Mouse (Mus musculus): ENCODE data around the gene Tex2. TPM values are rescaled to one million over a fixed set of nuclear protein-coding genes. Genes with fewer than 3 reads are reported as not detected.
"Not testable (repeated sequence)": the region's sequence is repeated elsewhere in the genome, so short reads cannot be mapped to it uniquely, and the experiment has no call there.

Tex2 gene
- polyA plus RNA-seq, 2 experiments = 8.7 to 10.8 TPM

DNA sequence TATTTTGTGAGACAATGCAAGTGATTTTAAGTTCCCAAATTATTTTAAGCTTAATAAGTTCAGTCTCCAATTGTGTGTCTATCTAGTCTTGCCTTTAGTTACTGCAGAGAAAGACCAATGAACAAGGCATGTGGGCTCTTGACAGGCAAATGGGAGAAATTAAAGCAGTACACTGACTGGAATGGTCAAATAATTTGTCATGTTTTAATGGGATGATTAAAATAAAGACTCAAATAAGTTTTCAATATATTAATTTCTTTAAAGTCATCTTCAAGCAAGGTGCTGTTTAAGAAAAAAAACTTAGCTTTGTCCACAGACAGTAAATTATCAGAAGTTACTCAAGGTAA, 111.1 kb downstream of the Tex2 start:
- ATAC-seq (ENCODE audit: low FRiP score, low read depth) (no peak), DNase-seq (ENCODE audit: low spot score) (no peak)
- H3K4me2 ChIP-seq (replicated peaks; ENCODE audit: low read depth, low read length, severe bottlenecking) = peak overlapping the region; percentile 67
- no peak for TF ChIP-seq POLR2A (IDR thresholded peaks at IDR 0.05; ENCODE audit: borderline replicate concordance, extremely low read depth, insufficient read depth, insufficient read length)
- no peaks in the 10 kb centered on the region for H3K36me3 ChIP-seq (ENCODE audit: control insufficient read depth, insufficient read depth, low read length)
- H3K9ac ChIP-seq (ENCODE audit: low read depth, low read length, severe bottlenecking) = 0 out of 2 replicates have a peak overlapping the region, but pooled peaks have one; percentile 99
- H3K4me1 ChIP-seq (ENCODE audit: control insufficient read depth, insufficient read depth, low read length) = peaks cover 4% of the 10 kb centered on the region; the same call in 1 of the 2 replicates
- H3K4me3 ChIP-seq (replicated peaks; ENCODE audit: low read length) = peak overlapping the region; percentile 77; the same call in 1 of the 2 replicates
- H3K9me3 ChIP-seq (ENCODE audit: control insufficient read depth, low read length) = no peaks in the 10 kb centered on the region
- H3K27ac ChIP-seq (replicated peaks; ENCODE audit: low read depth, low read length) = peak overlapping the region; percentile 99
- H3K27me3 ChIP-seq (ENCODE audit: control insufficient read depth, insufficient read depth, low read length) = no peaks in the 10 kb centered on the region

DNA sequence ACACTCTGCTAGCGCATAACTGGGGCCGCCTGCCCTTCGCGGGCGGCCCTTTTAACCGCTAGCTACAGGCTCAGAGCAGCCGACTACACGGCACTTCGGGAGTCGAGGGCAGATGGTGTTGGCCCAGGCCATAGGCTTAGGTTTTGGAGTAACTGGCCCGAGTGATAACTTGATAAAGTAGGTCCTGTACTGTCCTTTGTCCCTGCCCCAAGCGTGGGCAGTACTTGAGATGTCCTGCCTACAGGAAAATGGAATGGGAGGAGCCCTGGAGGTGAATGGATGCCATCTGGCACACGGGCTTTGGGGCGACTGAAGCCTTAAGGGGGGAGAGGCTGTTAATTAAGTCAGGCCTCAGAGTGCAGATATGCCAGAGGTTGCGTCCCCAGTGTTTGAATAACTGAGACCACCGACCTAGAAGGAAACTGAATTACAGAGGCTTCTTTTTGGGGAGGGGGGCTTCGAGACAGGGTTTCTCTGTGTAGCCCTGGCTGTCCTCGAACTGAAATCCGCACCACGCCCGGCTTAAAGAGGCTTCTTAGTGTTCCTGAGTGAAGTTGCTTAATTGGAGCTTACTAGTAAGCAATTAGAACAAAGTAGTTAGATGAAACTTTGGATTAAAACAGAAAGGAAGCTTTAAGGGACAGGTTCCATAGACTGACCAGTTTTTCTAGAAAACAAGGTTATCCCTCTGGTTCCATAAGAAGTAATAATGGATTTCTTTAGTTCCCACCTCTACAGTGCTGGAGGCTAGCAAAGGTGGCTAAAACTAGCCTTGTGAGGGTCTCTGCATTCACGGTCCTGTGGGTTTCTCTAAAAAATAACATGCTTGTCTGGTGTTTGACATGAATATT, 111.7 kb downstream of the Tex2 start:
- peak overlapping the region; percentile 99 for H3K27ac ChIP-seq (replicated peaks; ENCODE audit: low read depth, low read length)
- no peaks in the 10 kb centered on the region for H3K36me3 ChIP-seq (ENCODE audit: control insufficient read depth, insufficient read depth, low read length)
- H3K4me3 ChIP-seq (replicated peaks; ENCODE audit: low read length) = peak overlapping the region; percentile 77
- H3K9me3 ChIP-seq (ENCODE audit: control insufficient read depth, low read length) = no peaks in the 10 kb centered on the region
- DNase-seq (ENCODE audit: low spot score) (peak; percentile 65), ATAC-seq (ENCODE audit: low FRiP score, low read depth) (peak; percentile 36)
- peak overlapping the region; percentile 67 for H3K4me2 ChIP-seq (replicated peaks; ENCODE audit: low read depth, low read length, severe bottlenecking)
- peak overlapping the region; percentile 99 for H3K9ac ChIP-seq (ENCODE audit: low read depth, low read length, severe bottlenecking)
- no peaks in the 10 kb centered on the region for H3K27me3 ChIP-seq (ENCODE audit: control insufficient read depth, insufficient read depth, low read length)
- peaks cover 4% of the 10 kb centered on the region; the same call in 1 of the 2 replicates for H3K4me1 ChIP-seq (ENCODE audit: control insufficient read depth, insufficient read depth, low read length)
- 2% methylated on average over 22 of the region's 22 CpGs for WGBS
- TF ChIP-seq POLR2A (IDR thresholded peaks at IDR 0.05; ENCODE audit: borderline replicate concordance, extremely low read depth, insufficient read depth, insufficient read length) = peak; percentile 2; the same call in 1 of the 2 replicates

DNA sequence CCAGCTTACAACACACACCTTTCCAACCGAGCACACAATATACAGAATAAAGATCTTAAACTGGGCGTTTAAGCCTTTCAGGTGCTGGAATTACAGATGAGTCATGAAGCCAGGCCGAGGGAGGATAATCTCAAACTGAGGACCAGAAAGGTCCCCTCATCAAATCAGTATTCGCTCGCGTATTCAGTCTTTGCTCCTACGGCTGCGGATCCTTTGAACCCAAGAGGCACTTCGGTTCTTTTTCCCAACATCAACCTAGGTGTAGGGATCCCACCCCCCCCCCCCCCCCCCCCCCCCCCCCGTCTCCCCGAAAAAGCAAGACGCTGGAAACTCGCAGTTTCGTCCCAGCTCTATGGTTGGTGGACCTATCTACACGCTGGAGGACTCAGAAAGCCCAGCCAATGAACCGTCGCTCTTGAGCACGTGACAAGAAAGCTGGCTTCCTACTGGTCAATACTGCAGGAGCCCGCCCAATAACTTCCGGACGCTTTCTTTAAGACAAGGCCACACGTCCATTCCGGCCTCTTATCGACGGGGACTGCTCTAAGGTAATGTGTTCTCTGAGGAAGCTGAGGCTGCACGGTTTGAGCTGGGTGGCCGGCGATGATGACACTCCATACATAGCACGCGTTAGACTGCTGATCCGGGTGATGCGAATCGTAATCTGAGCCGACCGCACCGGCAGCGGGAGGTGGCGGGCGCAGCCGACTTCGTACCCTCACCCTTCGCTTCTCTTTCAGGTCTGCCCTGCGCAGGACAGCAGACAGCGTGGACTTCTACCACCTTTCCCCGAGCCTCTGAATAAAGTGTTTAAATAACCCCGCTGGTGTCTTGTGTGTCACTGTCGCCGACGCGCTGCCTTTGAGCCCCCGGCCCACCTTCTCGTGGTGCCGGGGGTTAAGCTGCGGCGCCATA, 112.6 kb downstream of the Tex2 start:
- TF ChIP-seq POLR2A (IDR thresholded peaks at IDR 0.05; ENCODE audit: borderline replicate concordance, extremely low read depth, insufficient read depth, insufficient read length) = peak; percentile 99; the same call in 1 of the 2 replicates
- peak overlapping the region; percentile 67 for H3K4me2 ChIP-seq (replicated peaks; ENCODE audit: low read depth, low read length, severe bottlenecking)
- under 1% methylated on average over 48 of the region's 55 CpGs for WGBS
- H3K4me1 ChIP-seq (ENCODE audit: control insufficient read depth, insufficient read depth, low read length) = peaks cover 4% of the 10 kb centered on the region; the same call in 1 of the 2 replicates
- H3K9me3 ChIP-seq (ENCODE audit: control insufficient read depth, low read length) = no peaks in the 10 kb centered on the region
- peak; percentile 99 for DNase-seq (ENCODE audit: low spot score)
- no peaks in the 10 kb centered on the region for H3K36me3 ChIP-seq (ENCODE audit: control insufficient read depth, insufficient read depth, low read length)
- peak overlapping the region; percentile 77 for H3K4me3 ChIP-seq (replicated peaks; ENCODE audit: low read length)
- peak overlapping the region; percentile 99 for H3K9ac ChIP-seq (ENCODE audit: low read depth, low read length, severe bottlenecking)
- peak; percentile 98 for ATAC-seq (ENCODE audit: low FRiP score, low read depth)
- no peaks in the 10 kb centered on the region for H3K27me3 ChIP-seq (ENCODE audit: control insufficient read depth, insufficient read depth, low read length)
- H3K27ac ChIP-seq (replicated peaks; ENCODE audit: low read depth, low read length) = peak overlapping the region; percentile 99

DNA sequence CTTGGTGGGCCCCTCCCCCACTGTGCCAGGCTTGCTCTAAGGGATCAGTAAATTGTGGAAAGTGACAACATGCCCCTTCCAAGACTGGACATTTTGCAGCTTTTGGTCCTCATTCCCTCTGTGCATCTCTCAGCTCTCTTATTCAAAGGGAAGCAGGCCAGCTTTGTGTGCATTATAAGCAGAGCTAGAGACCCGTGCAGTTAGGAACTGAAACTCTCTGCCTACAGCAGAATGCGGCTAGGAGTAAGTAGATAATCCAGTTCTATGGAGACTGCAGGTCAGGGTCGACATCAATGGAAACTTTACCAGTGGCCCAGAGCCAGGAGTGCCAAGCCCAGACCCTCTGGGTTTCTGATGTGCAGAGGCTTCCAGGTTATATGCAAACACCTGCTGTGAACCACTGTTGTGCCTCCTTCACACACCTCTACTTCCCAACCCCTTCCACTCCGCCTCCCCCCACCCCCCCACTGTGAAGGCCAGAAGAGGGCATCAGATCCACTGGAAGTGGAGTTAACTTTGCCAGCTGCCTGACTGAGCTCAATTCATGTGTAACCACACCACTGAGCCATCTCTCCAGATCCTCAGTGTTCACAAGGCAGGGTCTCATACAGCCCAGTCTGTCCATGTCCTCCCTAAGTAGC, 114.4 kb downstream of the Tex2 start:
- DNase-seq (ENCODE audit: low spot score) (no peak), ATAC-seq (ENCODE audit: low FRiP score, low read depth) (no peak)
- Histone ChIP-seq H3K27ac (replicated peaks; ENCODE audit: low read depth, low read length) (no peak overlapping the region), H3K27me3 (ENCODE audit: control insufficient read depth, insufficient read depth, low read length) (no peaks in the 10 kb centered on the region), H3K9me3 (ENCODE audit: control insufficient read depth, low read length) (no peaks in the 10 kb centered on the region), H3K36me3 (ENCODE audit: control insufficient read depth, insufficient read depth, low read length) (no peaks in the 10 kb centered on the region), H3K4me1 (ENCODE audit: control insufficient read depth, insufficient read depth, low read length) (peaks cover 4% of the 10 kb centered on the region; the same call in 1 of the 2 replicates), H3K4me3 (replicated peaks; ENCODE audit: low read length) (no peak overlapping the region), H3K9ac (ENCODE audit: low read depth, low read length, severe bottlenecking) (no peak overlapping the region), H3K4me2 (replicated peaks; ENCODE audit: low read depth, low read length, severe bottlenecking) (no peak overlapping the region)
- no peak for TF ChIP-seq POLR2A (IDR thresholded peaks at IDR 0.05; ENCODE audit: borderline replicate concordance, extremely low read depth, insufficient read depth, insufficient read length)
- WGBS = 32% methylated on average over 4 of the region's 4 CpGs

DNA sequence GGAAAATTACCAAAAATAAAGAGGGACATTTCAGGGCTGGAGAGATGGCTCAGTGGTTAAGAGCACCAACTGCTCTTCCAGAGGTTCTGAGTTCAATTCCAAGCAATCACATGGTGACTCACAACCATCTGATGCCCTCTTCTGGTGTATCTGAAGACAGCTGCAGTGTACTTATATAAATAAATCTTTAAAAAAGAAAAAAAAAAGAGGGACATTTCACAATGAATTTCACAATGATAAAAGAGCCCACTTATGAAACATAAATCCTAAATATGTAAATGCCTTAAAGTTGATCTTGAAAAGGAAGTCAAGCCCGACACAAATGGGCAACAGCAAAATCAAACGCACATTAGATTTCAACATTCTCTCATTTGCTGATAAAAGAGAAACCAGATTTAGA, 115.3 kb downstream of the Tex2 start:
- TF ChIP-seq POLR2A (IDR thresholded peaks at IDR 0.05; ENCODE audit: borderline replicate concordance, extremely low read depth, insufficient read depth, insufficient read length) = no peak
- 81% methylated on average over 2 of the region's 2 CpGs for WGBS
- Histone ChIP-seq H3K27ac (replicated peaks; ENCODE audit: low read depth, low read length) (no peak overlapping the region), H3K9ac (ENCODE audit: low read depth, low read length, severe bottlenecking) (no peak overlapping the region), H3K4me1 (ENCODE audit: control insufficient read depth, insufficient read depth, low read length) (peaks cover 4% of the 10 kb centered on the region; the same call in 1 of the 2 replicates), H3K27me3 (ENCODE audit: control insufficient read depth, insufficient read depth, low read length) (no peaks in the 10 kb centered on the region), H3K4me3 (replicated peaks; ENCODE audit: low read length) (no peak overlapping the region), H3K36me3 (ENCODE audit: control insufficient read depth, insufficient read depth, low read length) (no peaks in the 10 kb centered on the region), H3K4me2 (replicated peaks; ENCODE audit: low read depth, low read length, severe bottlenecking) (no peak overlapping the region), H3K9me3 (ENCODE audit: control insufficient read depth, low read length) (no peaks in the 10 kb centered on the region)
- DNase-seq (ENCODE audit: low spot score) = no peak
- ATAC-seq (ENCODE audit: low FRiP score, low read depth) = no peak

DNA sequence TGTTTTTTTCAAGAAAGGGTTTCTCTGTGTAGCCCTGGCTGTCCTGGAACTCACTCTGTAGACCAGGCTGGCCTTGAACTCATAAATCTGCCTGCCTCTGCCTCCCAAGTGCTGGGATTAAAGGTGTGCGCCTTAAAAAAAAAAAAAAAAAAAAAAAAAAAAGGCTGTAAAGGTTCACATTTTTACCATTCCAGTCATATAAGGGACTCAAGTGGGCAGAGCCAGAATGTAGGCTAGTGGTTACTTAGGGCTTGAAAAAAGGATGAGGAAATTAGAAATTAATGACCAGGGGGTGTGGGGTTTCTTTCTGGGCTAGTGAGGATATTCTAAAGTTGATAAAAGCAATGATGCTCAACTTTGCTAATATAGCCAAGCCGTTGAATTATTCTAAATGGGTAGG, 116.2 kb downstream of the Tex2 start:
- H3K9ac ChIP-seq (ENCODE audit: low read depth, low read length, severe bottlenecking); DNase-seq (ENCODE audit: low spot score); H3K4me2 ChIP-seq (replicated peaks; ENCODE audit: low read depth, low read length, severe bottlenecking); H3K4me3 ChIP-seq (replicated peaks; ENCODE audit: low read length); H3K36me3 ChIP-seq (ENCODE audit: control insufficient read depth, insufficient read depth, low read length); H3K9me3 ChIP-seq (ENCODE audit: control insufficient read depth, low read length); H3K27me3 ChIP-seq (ENCODE audit: control insufficient read depth, insufficient read depth, low read length); H3K4me1 ChIP-seq (ENCODE audit: control insufficient read depth, insufficient read depth, low read length); ATAC-seq (ENCODE audit: low FRiP score, low read depth); H3K27ac ChIP-seq (replicated peaks; ENCODE audit: low read depth, low read length): not testable (repeated sequence)
- WGBS = 95% methylated on average over 2 of the region's 2 CpGs
